In the genomic region with DNA sequence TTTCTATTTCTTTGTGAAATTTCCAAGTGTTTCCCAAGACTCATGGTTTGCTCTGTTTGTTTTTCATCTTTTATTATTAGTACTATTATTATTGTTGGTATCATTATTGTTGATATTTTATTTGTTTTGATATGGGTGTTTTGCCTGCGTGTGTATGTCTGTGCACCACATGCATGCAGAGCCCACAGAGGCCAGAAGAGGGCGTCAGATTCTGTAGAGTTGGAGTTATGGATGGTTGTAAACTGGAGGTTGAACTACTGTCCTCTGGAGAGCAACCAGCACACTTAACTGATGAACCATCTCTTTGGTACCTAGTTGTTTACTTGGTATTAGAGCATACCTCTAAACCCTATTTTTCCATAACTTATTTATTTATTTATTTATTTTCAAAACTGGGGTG, we compare ENCODE assay signal across 21 mouse cellular contexts. TPM values are rescaled to one million over a fixed set of nuclear protein-coding genes. Genes with fewer than 3 reads are reported as not detected.
A peak's percentile ranks its signal among the peaks of the same experiment; 100 is the strongest.
DNase-seq lines count a peak whose midpoint lies in the region; ATAC-seq and TF ChIP-seq lines count a peak whose summit lies in the region.
"Had no signal": no experiment of that assay in that cellular context is flagged by ENCODE, and none has a peak within 500 bp of the region (broad histone marks: within the 10 kb centered on the region; RNA-seq: fewer than 3 reads in every experiment).

No protein-coding gene starts in this region.

- peak; percentile 36; the same call in 1 of the 2 replicates for TF ChIP-seq CTCF in kidney, postnatal 0 days (IDR thresholded peaks at IDR 0.05; ENCODE audit: low read depth)
- TF ChIP-seq CTCF in stomach, postnatal 0 days (IDR thresholded peaks at IDR 0.05; ENCODE audit: low read depth) = peak; percentile 43

- H3K36me3 ChIP-seq in kidney, postnatal 0 days (ENCODE audit: insufficient read depth, low read length) = no peaks in the 10 kb centered on the region
- no peaks in the 10 kb centered on the region for H3K36me3 ChIP-seq in stomach, postnatal 0 days (ENCODE audit: control insufficient read depth, insufficient read depth, low read length)
- H3K36me3 ChIP-seq: heart, embryonic 15.5 days; hindbrain, embryonic 13.5 days; limb, embryonic 13.5 days; lung, embryonic 15.5 days had no signal

- no peak for TF ChIP-seq EP300 in stomach, postnatal 0 days (optimal IDR thresholded peaks at IDR 0.05)

- no peak overlapping the region for H3K4me2 ChIP-seq in kidney, postnatal 0 days (ENCODE audit: low read length)
- no peak overlapping the region for H3K4me2 ChIP-seq in stomach, postnatal 0 days (replicated peaks; ENCODE audit: low read depth)
- H3K4me2 ChIP-seq: heart, embryonic 15.5 days; hindbrain, embryonic 13.5 days; limb, embryonic 13.5 days; lung, embryonic 15.5 days had no signal

- H3K4me1 ChIP-seq in kidney, postnatal 0 days (replicated peaks; ENCODE audit: insufficient read depth, low read length) = no peaks in the 10 kb centered on the region
- H3K4me1 ChIP-seq in stomach, postnatal 0 days (replicated peaks; ENCODE audit: control insufficient read depth, insufficient read depth) = no peaks in the 10 kb centered on the region
- H3K4me1 ChIP-seq: limb, embryonic 13.5 days; lung, embryonic 15.5 days had no signal

- ATAC-seq in CD4-positive, CD25-positive, alpha-beta regulatory T cell, adult 4 months = no peak
- ATAC-seq in kidney, postnatal 0 days (replicated peaks; ENCODE audit: low FRiP score, low read depth) = no peak
- no peak for ATAC-seq in stomach, postnatal 0 days (ENCODE audit: low FRiP score, low TSS enrichment)
- ATAC-seq: activated CD4-positive, CD25-positive, alpha-beta regulatory T cell, adult 4 months; forebrain, embryonic 16.5 days; intestine, embryonic 16.5 days had no signal

- peak; percentile 26 for DNase-seq in CD4-positive, CD25-positive, alpha-beta regulatory T cell, adult 2 months (ENCODE audit: low read depth, low spot score)
- DNase-seq in kidney, postnatal 0 days (ENCODE audit: low spot score) = no peak
- DNase-seq in kidney, postnatal 25 days = no peak
- DNase-seq in thymus, postnatal 4 days = peak; percentile 45
- no peak for DNase-seq in thymus, postnatal 25 days
- DNase-seq in stomach, postnatal 0 days (ENCODE audit: low spot score) = no peak
- no peak for DNase-seq in urinary bladder, postnatal 25 days (ENCODE audit: low spot score)
- DNase-seq: cerebellum, postnatal 25 days; heart, adult 11 months; midbrain, embryonic 14.5 days; retina, postnatal 1 day; right cerebral cortex, postnatal 4 days; thymus, postnatal 36 days had no signal

- no peak overlapping the region for H3K9ac ChIP-seq in kidney, postnatal 0 days (ENCODE audit: low read depth, low read length)
- no peak overlapping the region for H3K9ac ChIP-seq in stomach, postnatal 0 days (ENCODE audit: low read length)
- H3K9ac ChIP-seq: heart, embryonic 15.5 days; hindbrain, embryonic 13.5 days; limb, embryonic 13.5 days; lung, embryonic 15.5 days had no signal

- no peaks in the 10 kb centered on the region for H3K9me3 ChIP-seq in kidney, postnatal 0 days (replicated peaks; ENCODE audit: low read length)
- H3K9me3 ChIP-seq in stomach, postnatal 0 days (ENCODE audit: control insufficient read depth, low read length) = no peaks in the 10 kb centered on the region
- H3K9me3 ChIP-seq: heart, embryonic 15.5 days; limb, embryonic 13.5 days; lung, embryonic 15.5 days had no signal

- H3K27me3 ChIP-seq in kidney, postnatal 0 days (ENCODE audit: insufficient read depth, low read length) = no peaks in the 10 kb centered on the region
- no peaks in the 10 kb centered on the region for H3K27me3 ChIP-seq in stomach, postnatal 0 days (ENCODE audit: control insufficient read depth, insufficient read depth, low read length)
- H3K27me3 ChIP-seq: heart, embryonic 15.5 days; hindbrain, embryonic 13.5 days; limb, embryonic 13.5 days; lung, embryonic 15.5 days had no signal

- H3K27ac ChIP-seq in kidney, postnatal 0 days = no peak overlapping the region
- no peak overlapping the region for H3K27ac ChIP-seq in stomach, postnatal 0 days (replicated peaks)
- H3K27ac ChIP-seq: heart, embryonic 15.5 days; hindbrain, embryonic 13.5 days; limb, embryonic 13.5 days; lung, embryonic 15.5 days had no signal

- 57% methylated on average over 2 of the region's 2 CpGs for WGBS in kidney, postnatal 0 days
- 53% methylated on average over 2 of the region's 2 CpGs for WGBS in stomach, postnatal 0 days

- no peak overlapping the region for H3K4me3 ChIP-seq in kidney, postnatal 0 days (replicated peaks; ENCODE audit: low read depth, low read length)
- no peak overlapping the region for H3K4me3 ChIP-seq in stomach, postnatal 0 days (ENCODE audit: low read depth, low read length)
- H3K4me3 ChIP-seq: heart, embryonic 15.5 days; hindbrain, embryonic 13.5 days; limb, embryonic 13.5 days; lung, embryonic 15.5 days had no signal

RNA-seq across cellular contexts. Expression of a gene that starts 13.8 kb away (rescaled TPM):
- not detected for polyA plus RNA-seq in CD4-positive, CD25-positive, alpha-beta regulatory T cell, adult 4 months (2017; shearing (Covaris generic))
- 35.2 and 40.4 TPM in 2 replicates for polyA plus RNA-seq in kidney, postnatal 0 days (2015; fragmentation: Nextera tagmentation; extraction: Ambion mirVana)
- polyA plus RNA-seq in stomach, postnatal 0 days (2015; fragmentation: Nextera tagmentation; extraction: Ambion mirVana) = 4.1 and 5.3 TPM in 2 replicates
- polyA plus RNA-seq: activated CD4-positive, CD25-positive, alpha-beta regulatory T cell, adult 4 months had no signal

Comparison
In these comparisons a context has a peak if more than half of its experiments do, and no peak if none do; other contexts are left out.
1. DNase-seq: peak in CD4-positive, CD25-positive, alpha-beta regulatory T cell, adult 2 months (single experiment) and thymus, postnatal 4 days (single experiment); none in kidney, postnatal 0 days (single experiment), kidney, postnatal 25 days (0 of 2), thymus, postnatal 25 days (single experiment), stomach, postnatal 0 days (single experiment) and urinary bladder, postnatal 25 days (single experiment).